ENCODE assay signal across 8 mouse cellular contexts in genomic region chr16:34806883-34807767, GRCm38 (mm10).
DNase-seq lines count a peak whose midpoint lies in the region; ATAC-seq and TF ChIP-seq lines count a peak whose summit lies in the region.

No protein-coding gene starts in this region.

- 33% methylated on average over 16 of the region's 16 CpGs for WGBS in intestine, embryonic 16.5 days
- WGBS in liver, postnatal 0 days (ENCODE audit: insufficient replicate concordance) = 58% methylated on average over 16 of the region's 16 CpGs

- no peak for TF ChIP-seq EP300 in liver, postnatal 0 days (IDR thresholded peaks at IDR 0.05; ENCODE audit: low read depth)

- no peak for TF ChIP-seq CTCF in liver, postnatal 0 days (IDR thresholded peaks at IDR 0.05; ENCODE audit: low read depth)

- no peaks in the 10 kb centered on the region for H3K9me3 ChIP-seq in erythroblast, embryonic 14.5 days (ENCODE audit: control insufficient read depth, low read length)
- H3K9me3 ChIP-seq in intestine, embryonic 16.5 days (ENCODE audit: control insufficient read depth, low read length) = no peaks in the 10 kb centered on the region
- no peaks in the 10 kb centered on the region for H3K9me3 ChIP-seq in liver, postnatal 0 days (ENCODE audit: low read length)

- no peaks in the 10 kb centered on the region for H3K4me1 ChIP-seq in erythroblast, embryonic 14.5 days (ENCODE audit: control insufficient read depth)
- H3K4me1 ChIP-seq in intestine, embryonic 16.5 days (ENCODE audit: control insufficient read depth, insufficient read depth, low read length) = peaks cover 4% of the 10 kb centered on the region; the same call in 1 of the 2 replicates
- peaks cover 7% of the 10 kb centered on the region for H3K4me1 ChIP-seq in liver, postnatal 0 days (ENCODE audit: insufficient read depth)

- intact Hi-C loops in gastrocnemius, postnatal 14 days (cut with DNase I; ENCODE audit: low total_unique reads) = no loop called here

- ATAC-seq in erythroblast, adult 5-6 weeks (replicated peaks; ENCODE audit: low FRiP score, poor library complexity, severe bottlenecking) = no peak
- ATAC-seq in intestine, embryonic 16.5 days = peak; percentile 68
- peak; percentile 81 for ATAC-seq in liver, postnatal 0 days

- no peak overlapping the region for H3K9ac ChIP-seq in intestine, embryonic 16.5 days (ENCODE audit: low read depth, low read length)
- H3K9ac ChIP-seq in liver, postnatal 0 days (replicated peaks) = peak overlapping the region; percentile 37

- DNase-seq in gastrocnemius, postnatal 14 days = peak; percentile 60
- DNase-seq in liver, postnatal 0 days = peak; percentile 57
- DNase-seq in skeletal muscle tissue, adult 2 months (ENCODE audit: low read depth, low spot score) = peak; percentile 36
- DNase-seq in c-Kit-positive CD71-positive TER-119-positive erythroid progenitor cells, embryonic 14.5 days (ENCODE audit: low spot score) = no peak
- no peak for DNase-seq in left cerebral cortex, adult 11 months (ENCODE audit: low spot score)

- H3K36me3 ChIP-seq in erythroblast, embryonic 14.5 days (ENCODE audit: control insufficient read depth) = no peaks in the 10 kb centered on the region
- no peaks in the 10 kb centered on the region for H3K36me3 ChIP-seq in intestine, embryonic 16.5 days (ENCODE audit: control insufficient read depth, insufficient read depth, low read length)
- no peaks in the 10 kb centered on the region for H3K36me3 ChIP-seq in liver, postnatal 0 days (replicated peaks; ENCODE audit: insufficient read depth, low read length)

- no peak overlapping the region for H3K27ac ChIP-seq in intestine, embryonic 16.5 days (ENCODE audit: low read length)
- peak overlapping the region; percentile 76 for H3K27ac ChIP-seq in liver, postnatal 0 days (ENCODE audit: low read depth)

- H3K4me2 ChIP-seq in intestine, embryonic 16.5 days (ENCODE audit: low read depth, low read length) = peak overlapping the region; percentile 30
- H3K4me2 ChIP-seq in liver, postnatal 0 days (ENCODE audit: low read depth, low read length) = peak overlapping the region; percentile 65

- H3K4me3 ChIP-seq in erythroblast, embryonic 14.5 days (replicated peaks) = peak overlapping the region; percentile 28
- H3K4me3 ChIP-seq in intestine, embryonic 16.5 days (ENCODE audit: low read length) = 0 out of 2 replicates have a peak overlapping the region, but pooled peaks have one; percentile 4
- H3K4me3 ChIP-seq in liver, postnatal 0 days (ENCODE audit: low read depth, low read length) = peak overlapping the region; percentile 40

- H3K27me3 ChIP-seq in erythroblast, embryonic 14.5 days (ENCODE audit: control insufficient read depth) = no peaks in the 10 kb centered on the region
- H3K27me3 ChIP-seq in intestine, embryonic 16.5 days (replicated peaks; ENCODE audit: control insufficient read depth, insufficient read depth, low read length) = no peaks in the 10 kb centered on the region
- no peaks in the 10 kb centered on the region for H3K27me3 ChIP-seq in liver, postnatal 0 days (ENCODE audit: insufficient read depth, low read length)

Comparison
In these comparisons a context has a peak if more than half of its experiments do, and no peak if none do; other contexts are left out.
1. DNase-seq: peak in gastrocnemius, postnatal 14 days (single experiment), liver, postnatal 0 days (single experiment) and skeletal muscle tissue, adult 2 months (single experiment); none in c-Kit-positive CD71-positive TER-119-positive erythroid progenitor cells, embryonic 14.5 days (single experiment) and left cerebral cortex, adult 11 months (single experiment).
2. Peak in every context shown above with its lines, with median percentiles within 50 percentile points of each other: H3K4me3 ChIP-seq.